Mouse (Mus musculus) spleen, adult 2 months (tissue): ENCODE results near the gene Shisa2.

Experiments
- CTCF ChIP-seq: fragments of 200-500 bp; IDR thresholded peaks from 2 replicates; pipeline ENCODE4 v1.5.1; 2011; ENCODE audit warnings: mild to moderate bottlenecking, inconsistent platforms; ENCODE audit not compliant: insufficient read depth, insufficient read length, insufficient replicate concordance; ENCODE audit errors: extremely low read depth
- POLR2A ChIP-seq: fragments of 200-500 bp; IDR thresholded peaks from 2 replicates; pipeline ENCODE4 v1.6.1; 2011; ENCODE audit warnings: low read depth, low read length, inconsistent platforms

DNA sequence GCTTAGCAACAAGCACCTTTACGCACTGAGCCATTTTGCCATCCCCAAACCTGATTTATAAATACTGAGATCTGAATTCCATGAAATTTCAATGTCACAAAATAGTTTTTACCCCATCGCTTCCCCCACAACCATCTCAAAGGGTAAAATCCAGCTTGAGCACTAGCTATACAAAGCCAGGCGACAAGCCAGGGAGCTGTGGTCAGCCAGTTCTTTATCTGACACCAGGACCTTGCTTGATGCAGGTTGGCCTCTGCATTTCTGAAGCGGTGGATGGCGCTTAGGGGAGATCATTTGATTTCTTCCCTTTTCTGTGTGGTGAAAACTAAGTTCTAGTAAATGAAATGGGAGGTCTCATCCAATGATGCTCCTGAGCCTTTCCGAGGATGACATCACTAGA lies 7.0 kb downstream of the Shisa2 start:
- TF ChIP-seq CTCF (no peak), POLR2A (no peak)
